Mouse (Mus musculus): ENCODE data around the gene Zfp326. TPM values are rescaled to one million over a fixed set of nuclear protein-coding genes. Genes with fewer than 3 reads are reported as not detected.
A peak's percentile ranks its signal among the peaks of the same experiment; 100 is the strongest.

The Zfp326 gene
- polyA plus RNA-seq, 1 experiment from 2014 or later = 63.5 TPM

DNA sequence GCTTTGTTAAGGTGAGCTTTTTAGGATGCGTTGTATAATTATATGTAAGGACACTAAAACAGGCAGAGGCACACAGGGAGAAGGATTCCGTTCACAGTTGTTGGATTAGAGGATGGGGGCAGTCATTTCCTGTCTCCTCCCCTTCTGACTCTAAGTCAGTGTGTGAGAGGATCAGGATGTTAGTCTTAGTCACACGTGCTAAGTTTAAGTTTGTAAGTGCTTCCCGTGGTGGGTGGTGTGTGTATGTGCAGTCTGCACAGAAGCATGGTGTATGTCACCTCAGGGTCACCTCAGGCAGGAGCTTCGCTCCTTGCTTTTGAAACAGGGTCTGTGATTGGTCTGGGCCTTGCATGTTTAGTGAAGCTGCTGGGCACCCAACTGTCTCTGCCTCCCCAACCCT lies 35.1 kb downstream of the Zfp326 start:
- H3K4me3 ChIP-seq (ENCODE audit: low read depth, low read length) = no peak overlapping the region
- DNase-seq (ENCODE audit: low spot score) (no peak), ATAC-seq (ENCODE audit: low FRiP score) (no peak)
- no peak overlapping the region for H3K9ac ChIP-seq (ENCODE audit: low read depth, low read length)
- no peaks in the 10 kb centered on the region for H3K27me3 ChIP-seq (ENCODE audit: control insufficient read depth, insufficient read depth, low read length)
- no peaks in the 10 kb centered on the region for H3K4me1 ChIP-seq (replicated peaks; ENCODE audit: control insufficient read depth, insufficient read depth, low read length)
- H3K4me2 ChIP-seq (replicated peaks; ENCODE audit: low read depth, low read length) = no peak overlapping the region
- 91% methylated on average over 5 of the region's 5 CpGs for WGBS
- no peak overlapping the region for H3K27ac ChIP-seq (ENCODE audit: low read depth, low read length)
- no peaks in the 10 kb centered on the region for H3K9me3 ChIP-seq (ENCODE audit: control insufficient read depth, low read length)
- H3K36me3 ChIP-seq (ENCODE audit: control insufficient read depth, insufficient read depth, low read length) = peaks cover 9% of the 10 kb centered on the region

DNA sequence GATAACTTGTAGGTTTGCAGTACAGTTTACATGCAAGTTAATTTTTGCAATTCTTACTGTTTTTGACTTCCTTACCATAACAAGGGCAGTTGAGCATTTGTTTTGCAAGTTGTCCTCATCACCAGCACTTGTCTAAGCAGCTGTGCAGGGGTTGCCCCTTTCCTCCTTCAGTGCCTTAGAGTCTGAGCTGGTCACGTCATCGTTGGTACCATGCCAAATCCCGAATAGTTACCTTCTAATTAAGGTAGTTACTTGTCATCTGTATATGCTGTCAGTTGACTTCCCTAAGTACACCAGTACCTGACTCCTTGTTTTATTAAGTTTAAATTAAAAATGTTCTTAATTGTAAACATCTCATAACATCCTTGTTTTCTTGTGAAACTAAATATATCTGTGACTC lies 41.0 kb downstream of the Zfp326 start:
- Histone ChIP-seq H3K4me2 (replicated peaks; ENCODE audit: low read depth, low read length) (no peak overlapping the region), H3K36me3 (ENCODE audit: control insufficient read depth, insufficient read depth, low read length) (peaks cover 4% of the 10 kb centered on the region; the same call in 1 of the 2 replicates), H3K27ac (ENCODE audit: low read depth, low read length) (no peak overlapping the region), H3K9me3 (ENCODE audit: control insufficient read depth, low read length) (no peaks in the 10 kb centered on the region), H3K27me3 (ENCODE audit: control insufficient read depth, insufficient read depth, low read length) (no peaks in the 10 kb centered on the region), H3K9ac (ENCODE audit: low read depth, low read length) (no peak overlapping the region), H3K4me1 (replicated peaks; ENCODE audit: control insufficient read depth, insufficient read depth, low read length) (no peaks in the 10 kb centered on the region), H3K4me3 (ENCODE audit: low read depth, low read length) (no peak overlapping the region)
- DNase-seq (ENCODE audit: low spot score) (no peak), ATAC-seq (ENCODE audit: low FRiP score) (no peak)
- 96% methylated on average over 3 of the region's 3 CpGs for WGBS

DNA sequence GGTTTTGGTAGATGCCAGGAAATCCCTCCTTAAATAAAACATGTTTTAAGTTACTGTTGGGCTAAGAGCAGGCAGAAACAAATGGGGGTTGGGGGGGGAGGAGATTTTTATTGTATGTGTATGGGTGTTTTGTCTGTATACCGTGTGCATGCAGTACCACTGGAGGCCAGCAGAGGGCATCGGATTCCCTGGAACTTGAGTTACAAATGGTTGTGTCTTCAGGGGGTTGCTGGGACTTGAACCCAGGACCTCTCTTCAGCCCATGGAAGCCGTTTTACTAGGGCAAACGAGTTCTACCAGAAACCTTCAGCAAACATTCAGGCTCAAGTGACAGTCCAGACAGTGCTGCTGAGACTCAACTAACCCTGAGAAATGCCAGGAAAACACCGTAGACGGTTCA lies 41.9 kb downstream of the Zfp326 start:
- 90% methylated on average over 6 of the region's 6 CpGs for WGBS
- no peak overlapping the region for H3K4me2 ChIP-seq (replicated peaks; ENCODE audit: low read depth, low read length)
- ATAC-seq (ENCODE audit: low FRiP score) (no peak), DNase-seq (ENCODE audit: low spot score) (peak; percentile 56)
- no peaks in the 10 kb centered on the region for H3K4me1 ChIP-seq (replicated peaks; ENCODE audit: control insufficient read depth, insufficient read depth, low read length)
- H3K27ac ChIP-seq (ENCODE audit: low read depth, low read length) = no peak overlapping the region
- H3K36me3 ChIP-seq (ENCODE audit: control insufficient read depth, insufficient read depth, low read length) = peaks cover 2% of the 10 kb centered on the region; the same call in 1 of the 2 replicates
- H3K27me3 ChIP-seq (ENCODE audit: control insufficient read depth, insufficient read depth, low read length) = no peaks in the 10 kb centered on the region
- no peak overlapping the region for H3K4me3 ChIP-seq (ENCODE audit: low read depth, low read length)
- H3K9ac ChIP-seq (ENCODE audit: low read depth, low read length) = no peak overlapping the region
- H3K9me3 ChIP-seq (ENCODE audit: control insufficient read depth, low read length) = no peaks in the 10 kb centered on the region

DNA sequence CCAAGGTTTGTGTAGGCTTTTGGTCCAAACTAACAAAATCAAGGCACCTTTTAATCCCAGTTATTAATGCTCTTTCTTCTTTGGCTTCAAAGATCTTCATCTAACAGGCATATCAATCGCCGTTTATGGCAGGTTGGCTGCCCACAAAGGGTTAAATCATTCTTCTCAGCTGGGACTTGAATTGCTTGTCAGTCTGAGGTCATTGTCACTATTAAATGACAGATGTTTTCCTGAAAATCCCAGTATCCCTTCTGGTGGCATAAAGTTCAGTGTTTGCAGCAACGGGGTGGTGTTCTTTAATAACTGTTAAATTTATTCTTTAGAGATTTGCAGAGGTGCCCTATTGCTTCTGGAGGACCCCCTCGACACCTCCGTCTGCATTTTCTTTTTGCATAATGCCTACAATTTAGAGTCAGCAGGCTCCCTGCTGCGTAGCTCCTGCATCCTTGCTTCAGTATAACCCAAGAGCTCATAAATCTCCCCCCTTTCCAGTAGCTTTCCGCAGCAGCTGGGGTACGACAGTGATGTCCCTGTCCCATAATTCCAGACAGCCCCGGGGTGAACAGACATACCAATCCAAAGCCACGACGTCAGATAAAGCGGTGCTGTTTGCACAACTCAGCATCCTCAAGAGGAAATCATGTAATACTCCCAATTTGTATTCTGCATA lies 46.6 kb downstream of the Zfp326 start:
- Histone ChIP-seq H3K36me3 (ENCODE audit: control insufficient read depth, insufficient read depth, low read length) (no peaks in the 10 kb centered on the region; the same call in 1 of the 2 replicates), H3K4me3 (ENCODE audit: low read depth, low read length) (no peak overlapping the region), H3K4me2 (replicated peaks; ENCODE audit: low read depth, low read length) (no peak overlapping the region), H3K27me3 (ENCODE audit: control insufficient read depth, insufficient read depth, low read length) (no peaks in the 10 kb centered on the region), H3K27ac (ENCODE audit: low read depth, low read length) (no peak overlapping the region), H3K9ac (ENCODE audit: low read depth, low read length) (no peak overlapping the region), H3K4me1 (replicated peaks; ENCODE audit: control insufficient read depth, insufficient read depth, low read length) (no peaks in the 10 kb centered on the region), H3K9me3 (ENCODE audit: control insufficient read depth, low read length) (no peaks in the 10 kb centered on the region)
- ATAC-seq (ENCODE audit: low FRiP score) (peak; percentile 88), DNase-seq (ENCODE audit: low spot score) (peak; percentile 44)
- WGBS = 55% methylated on average over 12 of the region's 12 CpGs

DNA sequence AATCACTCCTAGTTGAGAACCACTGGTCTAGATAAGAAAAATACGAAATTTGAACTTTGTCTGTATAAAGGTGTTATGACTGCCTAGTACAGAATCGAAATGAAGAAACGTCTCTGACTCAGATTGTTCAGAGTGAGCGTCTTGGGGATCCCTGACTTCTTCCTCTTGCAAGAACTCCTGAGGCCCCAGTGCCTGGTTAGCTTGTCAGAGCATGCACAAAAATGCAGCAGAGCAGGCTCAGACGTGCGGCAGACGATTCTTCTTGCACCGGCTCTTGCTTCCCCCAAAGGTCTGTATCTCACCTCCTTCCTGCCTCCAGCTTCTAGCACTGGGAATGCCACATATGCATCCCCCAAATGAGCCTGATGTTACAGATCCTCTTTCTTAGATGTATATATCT lies 48.0 kb downstream of the Zfp326 start:
- no peak for DNase-seq (ENCODE audit: low spot score)
- Histone ChIP-seq H3K27me3 (ENCODE audit: control insufficient read depth, insufficient read depth, low read length) (no peaks in the 10 kb centered on the region), H3K27ac (ENCODE audit: low read depth, low read length) (no peak overlapping the region), H3K4me1 (replicated peaks; ENCODE audit: control insufficient read depth, insufficient read depth, low read length) (no peaks in the 10 kb centered on the region), H3K36me3 (ENCODE audit: control insufficient read depth, insufficient read depth, low read length) (no peaks in the 10 kb centered on the region), H3K4me3 (ENCODE audit: low read depth, low read length) (no peak overlapping the region), H3K9me3 (ENCODE audit: control insufficient read depth, low read length) (no peaks in the 10 kb centered on the region), H3K4me2 (replicated peaks; ENCODE audit: low read depth, low read length) (no peak overlapping the region), H3K9ac (ENCODE audit: low read depth, low read length) (no peak overlapping the region)
- WGBS = 95% methylated on average over 8 of the region's 8 CpGs
- ATAC-seq (ENCODE audit: low FRiP score) = no peak

DNA sequence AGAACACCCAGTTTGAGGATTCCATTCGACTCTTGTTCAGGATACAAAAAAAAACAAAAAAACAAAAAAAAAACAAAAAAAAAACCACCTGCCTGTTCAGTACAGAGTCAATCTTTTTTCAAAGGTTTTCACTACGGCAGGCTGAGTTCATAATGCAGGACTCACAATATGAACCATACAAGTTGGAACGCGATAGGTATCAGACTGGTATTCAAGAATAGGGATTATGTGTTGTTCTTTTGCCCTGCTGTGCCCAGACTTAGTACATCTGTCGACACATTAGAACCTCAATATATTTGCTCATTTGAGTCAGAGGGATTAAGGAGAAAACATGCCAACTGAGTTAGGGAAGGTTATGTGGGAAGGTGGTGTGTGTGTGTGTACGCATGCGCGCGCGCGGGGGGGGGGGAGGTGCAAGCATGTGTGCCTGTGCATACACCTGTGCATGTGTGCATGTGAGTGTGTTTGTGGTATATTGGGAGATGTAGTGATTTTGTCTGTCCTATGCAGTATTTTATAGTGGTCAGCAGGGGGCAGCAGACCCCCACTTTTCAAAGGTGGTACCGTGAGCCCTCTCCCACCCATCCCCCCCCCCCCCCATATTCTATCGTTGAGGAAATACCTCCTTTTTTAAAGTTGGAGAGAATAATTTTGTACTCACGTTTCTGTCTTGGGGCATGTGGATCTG lies 49.3 kb downstream of the Zfp326 start:
- H3K27ac ChIP-seq (ENCODE audit: low read depth, low read length) = no peak overlapping the region
- no peak overlapping the region for H3K4me2 ChIP-seq (replicated peaks; ENCODE audit: low read depth, low read length)
- H3K4me1 ChIP-seq (replicated peaks; ENCODE audit: control insufficient read depth, insufficient read depth, low read length) = no peaks in the 10 kb centered on the region
- ATAC-seq (ENCODE audit: low FRiP score) = peak; percentile 23; the same call in 1 of the 2 replicates
- peak; percentile 48 for DNase-seq (ENCODE audit: low spot score)
- H3K27me3 ChIP-seq (ENCODE audit: control insufficient read depth, insufficient read depth, low read length) = no peaks in the 10 kb centered on the region
- 67% methylated on average over 14 of the region's 14 CpGs for WGBS
- H3K9me3 ChIP-seq (ENCODE audit: control insufficient read depth, low read length) = no peaks in the 10 kb centered on the region
- no peak overlapping the region for H3K4me3 ChIP-seq (ENCODE audit: low read depth, low read length)
- H3K36me3 ChIP-seq (ENCODE audit: control insufficient read depth, insufficient read depth, low read length) = no peaks in the 10 kb centered on the region
- H3K9ac ChIP-seq (ENCODE audit: low read depth, low read length) = no peak overlapping the region

DNA sequence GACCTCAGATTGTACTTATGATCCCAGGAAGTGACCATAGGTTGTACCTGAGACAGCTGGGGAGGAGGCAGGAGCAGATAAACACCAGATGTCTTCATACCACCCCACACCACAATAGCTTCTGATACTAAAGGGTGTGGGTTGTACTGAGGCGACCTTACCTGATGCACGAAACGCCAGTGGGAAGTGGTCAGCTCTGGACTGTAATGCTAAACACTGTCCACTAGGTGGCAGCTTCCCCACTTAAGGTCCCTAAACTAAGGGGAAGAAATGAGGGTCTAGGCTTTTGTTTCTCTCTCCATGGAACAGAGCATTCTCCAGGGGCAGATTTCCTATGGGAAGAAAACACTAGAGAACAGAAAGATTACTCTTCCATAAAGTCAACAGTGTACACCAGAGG lies 53.9 kb downstream of the Zfp326 start:
- H3K36me3 ChIP-seq (ENCODE audit: control insufficient read depth, insufficient read depth, low read length) = no peaks in the 10 kb centered on the region
- peaks cover 4% of the 10 kb centered on the region; the same call in 1 of the 2 replicates for H3K9me3 ChIP-seq (ENCODE audit: control insufficient read depth, low read length)
- H3K9ac ChIP-seq (ENCODE audit: low read depth, low read length) = no peak overlapping the region
- ATAC-seq (ENCODE audit: low FRiP score) = no peak
- no peak overlapping the region for H3K4me2 ChIP-seq (replicated peaks; ENCODE audit: low read depth, low read length)
- DNase-seq (ENCODE audit: low spot score) = peak; percentile 44
- H3K27ac ChIP-seq (ENCODE audit: low read depth, low read length) = no peak overlapping the region
- H3K27me3 ChIP-seq (ENCODE audit: control insufficient read depth, insufficient read depth, low read length) = no peaks in the 10 kb centered on the region
- no peak overlapping the region for H3K4me3 ChIP-seq (ENCODE audit: low read depth, low read length)
- no peaks in the 10 kb centered on the region for H3K4me1 ChIP-seq (replicated peaks; ENCODE audit: control insufficient read depth, insufficient read depth, low read length)
- WGBS = 37% methylated on average over 3 of the region's 3 CpGs

DNA sequence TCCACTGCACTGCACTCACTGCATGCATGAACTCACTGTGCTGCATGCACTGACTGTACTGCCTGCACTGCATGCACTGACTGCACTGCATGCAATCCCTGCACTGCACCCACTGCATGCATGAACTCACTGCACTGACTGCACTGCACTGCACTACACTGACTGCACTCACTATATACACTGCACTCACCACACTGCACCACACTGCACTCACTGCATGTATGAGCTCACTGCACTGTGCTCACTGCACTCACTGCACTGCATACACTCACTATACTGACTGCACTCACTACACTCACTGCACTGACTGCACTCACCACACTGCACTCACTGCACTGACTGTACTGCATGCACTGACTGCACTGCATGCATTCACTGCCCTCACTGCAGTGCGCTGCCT lies 56.0 kb downstream of the Zfp326 start:
- Histone ChIP-seq H3K4me1 (replicated peaks; ENCODE audit: control insufficient read depth, insufficient read depth, low read length) (no peaks in the 10 kb centered on the region), H3K9me3 (ENCODE audit: control insufficient read depth, low read length) (peaks cover 4% of the 10 kb centered on the region; the same call in 1 of the 2 replicates), H3K4me2 (replicated peaks; ENCODE audit: low read depth, low read length) (no peak overlapping the region), H3K4me3 (ENCODE audit: low read depth, low read length) (no peak overlapping the region), H3K9ac (ENCODE audit: low read depth, low read length) (no peak overlapping the region), H3K36me3 (ENCODE audit: control insufficient read depth, insufficient read depth, low read length) (no peaks in the 10 kb centered on the region), H3K27ac (ENCODE audit: low read depth, low read length) (no peak overlapping the region), H3K27me3 (ENCODE audit: control insufficient read depth, insufficient read depth, low read length) (no peaks in the 10 kb centered on the region)
- peak; percentile 35; the same call in 1 of the 2 replicates for ATAC-seq (ENCODE audit: low FRiP score)
- DNase-seq (ENCODE audit: low spot score) = no peak
- WGBS = 97% methylated on average over 1 of the region's 1 CpGs

DNA sequence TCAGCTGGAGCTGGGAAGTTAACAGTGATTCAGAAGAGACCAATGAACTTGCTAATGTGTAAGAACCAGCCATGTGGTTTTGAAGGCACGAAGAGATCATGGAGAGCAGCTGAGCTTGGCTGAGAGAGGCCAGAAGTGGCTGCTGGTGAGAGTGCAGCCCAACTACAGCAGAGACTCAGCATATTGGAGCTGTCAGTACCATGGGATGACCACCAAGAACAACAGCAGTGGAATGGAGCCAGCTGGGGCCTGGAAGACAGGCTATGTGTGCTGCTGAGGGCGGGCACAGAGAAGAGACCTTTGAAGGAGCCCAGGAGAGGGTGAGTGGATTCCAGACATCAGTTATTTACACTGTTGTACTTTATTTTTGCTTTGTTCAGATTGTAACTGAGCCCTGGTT lies 65.6 kb downstream of the Zfp326 start:
- H3K4me2 ChIP-seq (replicated peaks; ENCODE audit: low read depth, low read length) = no peak overlapping the region
- DNase-seq (ENCODE audit: low spot score) (no peak), ATAC-seq (ENCODE audit: low FRiP score) (no peak)
- H3K4me3 ChIP-seq (ENCODE audit: low read depth, low read length) = no peak overlapping the region
- no peaks in the 10 kb centered on the region for H3K9me3 ChIP-seq (ENCODE audit: control insufficient read depth, low read length)
- no peak overlapping the region for H3K27ac ChIP-seq (ENCODE audit: low read depth, low read length)
- 94% methylated on average over 2 of the region's 2 CpGs for WGBS
- H3K36me3 ChIP-seq (ENCODE audit: control insufficient read depth, insufficient read depth, low read length) = no peaks in the 10 kb centered on the region
- no peaks in the 10 kb centered on the region for H3K4me1 ChIP-seq (replicated peaks; ENCODE audit: control insufficient read depth, insufficient read depth, low read length)
- no peaks in the 10 kb centered on the region for H3K27me3 ChIP-seq (ENCODE audit: control insufficient read depth, insufficient read depth, low read length)
- H3K9ac ChIP-seq (ENCODE audit: low read depth, low read length) = no peak overlapping the region
